ENCODE assay signal across 45 mouse cellular contexts in the genomic region with DNA sequence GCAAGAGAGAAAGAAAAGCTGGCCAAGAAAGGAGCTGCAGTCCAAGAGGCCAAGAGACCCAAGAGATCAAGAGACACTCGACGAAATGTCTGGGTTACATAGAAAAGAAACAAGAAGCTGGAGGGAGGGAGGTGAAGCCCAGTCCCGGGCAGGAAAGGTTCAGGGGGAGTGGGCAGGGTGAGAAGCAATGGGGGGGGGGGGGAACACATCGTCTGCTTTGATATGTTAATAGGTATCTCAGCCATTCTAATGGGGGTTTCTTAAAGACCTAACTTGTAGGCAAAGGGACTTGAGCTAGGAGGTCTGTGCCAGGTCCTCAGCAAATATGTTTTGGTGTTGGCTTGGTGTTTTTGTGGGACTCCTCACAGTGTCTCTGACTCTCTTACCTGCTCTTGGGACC. TPM values are rescaled to one million over a fixed set of nuclear protein-coding genes. Genes with fewer than 3 reads are reported as not detected.
"Had no signal": no experiment of that assay in that cellular context is flagged by ENCODE, and none has a peak within 500 bp of the region (broad histone marks: within the 10 kb centered on the region; RNA-seq: fewer than 3 reads in every experiment).

No protein-coding gene starts in this region.

- H3K9ac ChIP-seq: heart, embryonic 12.5 days; heart, embryonic 13.5 days; heart, embryonic 15.5 days; hindbrain, embryonic 12.5 days; hindbrain, embryonic 13.5 days; hindbrain, embryonic 14.5 days; hindbrain, embryonic 15.5 days; intestine, embryonic 15.5 days; kidney, embryonic 15.5 days had no signal

- H3K27ac ChIP-seq: heart, embryonic 13.5 days; heart, embryonic 15.5 days; hindbrain, embryonic 10.5 days; hindbrain, embryonic 12.5 days; hindbrain, embryonic 13.5 days; hindbrain, embryonic 14.5 days; hindbrain, embryonic 15.5 days; hindbrain, postnatal 0 days; intestine, embryonic 15.5 days; kidney, embryonic 15.5 days; kidney, postnatal 0 days; layer of hippocampus, adult 2 months; left cerebral cortex, adult 2 months had no signal

- H3K4me1 ChIP-seq: heart, embryonic 12.5 days; heart, embryonic 13.5 days; heart, embryonic 15.5 days; hindbrain, embryonic 10.5 days; hindbrain, embryonic 12.5 days; hindbrain, embryonic 13.5 days; hindbrain, embryonic 15.5 days; intestine, embryonic 15.5 days; kidney, embryonic 15.5 days had no signal

- H3K9me3 ChIP-seq: heart, embryonic 15.5 days; hindbrain, embryonic 12.5 days; hindbrain, embryonic 15.5 days; intestine, embryonic 15.5 days; kidney, embryonic 15.5 days had no signal

- DNase-seq: heart, postnatal 10 days; heart, postnatal 14 days; heart, postnatal 36 days; heart, postnatal 4 days; kidney, adult 11 months; kidney, adult 18-20 months; kidney, adult 2 months; kidney, adult 8-10 months; kidney, adult 9 months; kidney, postnatal 10 days; kidney, postnatal 14 days; kidney, postnatal 25 days; kidney, postnatal 36 days; kidney, postnatal 4 days; layer of hippocampus, adult 9-11 months; layer of hippocampus, postnatal 36 days had no signal

- H3K27me3 ChIP-seq: heart, embryonic 12.5 days; heart, embryonic 13.5 days; heart, embryonic 15.5 days; hindbrain, embryonic 12.5 days; hindbrain, embryonic 13.5 days; hindbrain, embryonic 15.5 days; intestine, embryonic 15.5 days; kidney, embryonic 15.5 days had no signal

- H3K36me3 ChIP-seq: heart, embryonic 12.5 days; heart, embryonic 13.5 days; heart, embryonic 15.5 days; hindbrain, embryonic 10.5 days; hindbrain, embryonic 12.5 days; hindbrain, embryonic 13.5 days; hindbrain, embryonic 15.5 days; intestine, embryonic 15.5 days; kidney, embryonic 15.5 days had no signal

- H3K4me3 ChIP-seq: heart, embryonic 12.5 days; heart, embryonic 13.5 days; heart, embryonic 15.5 days; hindbrain, embryonic 10.5 days; hindbrain, embryonic 12.5 days; hindbrain, embryonic 13.5 days; hindbrain, embryonic 15.5 days; intestine, embryonic 15.5 days; kidney, embryonic 15.5 days; layer of hippocampus, adult 2 months; left cerebral cortex, adult 2 months had no signal

- ATAC-seq: hindbrain, embryonic 16.5 days; hindbrain, postnatal 0 days; inflammation-experienced regulatory T-cells, adult 6 months; intestine, embryonic 15.5 days; intestine, embryonic 16.5 days; intestine, postnatal 0 days had no signal

RNA-seq across cellular contexts. Expression of gene Spata3, which starts 23.1 kb away (rescaled TPM):
- total RNA-seq: heart, postnatal 10 days; heart, postnatal 14 days; heart, postnatal 25 days; heart, postnatal 36 days; heart, postnatal 4 days; hematopoietic stem cell, adult 5-6 weeks had no signal
- polyA plus RNA-seq: heart, embryonic 12.5 days; heart, embryonic 13.5 days; heart, embryonic 14.5 days; heart, embryonic 15.5 days; heart, embryonic 16.5 days; heart, postnatal 0 days; hindbrain, embryonic 10.5 days; hindbrain, embryonic 11.5 days; hindbrain, embryonic 12.5 days; intestine, embryonic 14.5 days; intestine, embryonic 15.5 days; intestine, embryonic 16.5 days; intestine, postnatal 0 days; kidney, embryonic 15.5 days; kidney, embryonic 16.5 days; large intestine, adult 2 months had no signal

RNA-seq across cellular contexts. Expression of gene Gpr55, which starts 32.7 kb away (rescaled TPM):
- total RNA-seq: heart, postnatal 10 days; heart, postnatal 14 days; heart, postnatal 25 days; heart, postnatal 36 days; heart, postnatal 4 days; layer of hippocampus, adult 2 months; layer of hippocampus, postnatal 14 days; layer of hippocampus, postnatal 36 days had no signal
- polyA plus RNA-seq: heart, postnatal 0 days; hindbrain, embryonic 10.5 days; intestine, embryonic 14.5 days; kidney, adult 2 months; kidney, embryonic 14.5 days had no signal

RNA-seq across cellular contexts. Expression of gene 2810459M11Rik, which starts 52.1 kb away (rescaled TPM):
- total RNA-seq: heart, postnatal 10 days; heart, postnatal 14 days; heart, postnatal 25 days; heart, postnatal 36 days; heart, postnatal 4 days; hematopoietic stem cell, adult 5-6 weeks had no signal
- polyA plus RNA-seq: heart, postnatal 0 days; inflammation-experienced regulatory T-cells, adult 6 months had no signal
